Mouse (Mus musculus): ENCODE measurements around the gene Hoxc13.

The Hoxc13 gene

DNA sequence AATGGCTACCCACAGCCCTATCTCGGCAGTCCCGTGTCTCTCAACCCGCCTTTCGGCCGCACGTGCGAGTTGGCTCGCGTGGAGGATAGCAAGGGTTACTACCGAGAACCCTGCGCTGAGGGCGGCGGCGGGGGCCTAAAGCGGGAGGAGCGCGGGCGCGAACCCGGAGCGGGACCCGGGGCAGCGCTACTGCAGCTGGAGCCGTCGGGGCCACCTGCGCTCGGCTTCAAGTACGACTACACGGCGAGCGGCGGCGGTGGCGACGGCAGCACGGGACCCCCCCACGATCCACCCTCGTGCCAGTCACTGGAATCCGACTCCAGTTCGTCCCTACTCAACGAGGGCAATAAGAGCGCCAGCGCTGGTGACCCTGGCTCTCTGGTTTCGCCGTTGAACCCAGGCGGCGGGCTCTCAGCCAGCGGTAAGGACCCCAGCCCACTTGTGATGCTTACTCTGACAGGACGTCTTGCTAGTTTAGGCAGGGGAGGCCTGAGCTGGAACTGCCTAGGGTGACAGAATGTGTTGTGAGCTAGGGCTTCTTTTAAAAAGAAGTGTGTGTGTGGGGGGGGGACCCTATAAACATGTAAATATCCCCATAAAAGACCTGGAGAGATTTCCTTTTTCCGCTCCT is 16.2 kb downstream of the Hoxc13 start:
- no peak for DNase-seq

- no peak for DNase-seq
These were observed 18.6 kb downstream of the Hoxc13 start for GRCm38 (mm10) chr15:102939256-102940155.

DNA sequence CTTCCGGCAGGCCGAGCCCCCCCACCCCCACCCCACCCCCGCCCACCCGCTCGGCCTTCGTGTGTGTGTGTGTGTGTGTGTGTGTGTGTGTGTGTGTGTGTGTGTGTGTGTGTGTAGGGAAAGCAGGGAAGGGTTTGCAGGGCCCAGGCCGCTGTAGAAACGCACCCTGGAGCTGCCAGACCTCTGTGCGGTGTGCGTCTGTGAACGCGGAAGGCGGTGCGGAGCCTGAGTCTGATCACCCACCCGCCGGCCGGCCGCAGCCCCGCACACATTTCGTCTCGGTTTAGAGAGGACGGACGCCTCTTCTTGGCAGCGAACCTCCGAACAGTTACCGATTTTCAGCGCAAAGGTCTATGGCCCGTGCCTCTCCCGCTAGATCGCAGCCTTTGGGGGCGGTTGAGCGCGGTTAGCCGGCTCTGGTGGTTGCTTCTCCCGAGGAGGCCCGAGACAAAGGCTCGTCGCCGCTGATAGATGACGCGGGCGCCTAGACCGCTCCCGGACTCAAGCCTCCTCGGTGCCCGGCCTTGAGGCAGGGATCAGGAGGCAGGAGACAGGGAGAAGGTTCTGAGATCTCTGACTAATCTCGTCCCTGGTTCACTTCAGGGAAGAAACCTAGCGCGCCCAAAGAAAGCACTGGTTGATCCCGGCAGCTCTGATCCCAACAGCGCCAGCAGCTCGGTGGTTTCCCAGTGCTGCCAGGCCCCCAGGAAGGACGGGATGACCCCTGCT is 22.0 kb downstream of the Hoxc13 start:
- DNase-seq: no peak

DNA sequence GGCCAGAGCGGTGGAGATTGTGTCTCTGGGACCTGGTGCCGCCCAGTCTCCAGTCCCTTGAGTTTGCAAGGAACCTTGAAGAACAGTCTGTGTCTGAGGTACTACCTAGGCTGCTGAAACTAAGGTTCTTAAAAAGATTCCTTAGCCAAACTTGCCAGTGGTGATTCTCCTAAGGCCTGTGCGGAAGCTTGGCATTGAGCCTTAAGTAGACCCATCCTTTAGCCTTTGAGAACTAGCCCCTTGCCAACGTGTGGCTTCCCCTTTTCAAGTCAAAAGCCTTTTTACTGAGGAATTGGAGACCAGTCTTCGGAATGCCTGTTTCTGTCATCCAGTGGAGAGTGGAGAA is 22.5 kb downstream of the Hoxc13 start:
- DNase-seq: no peak

DNA sequence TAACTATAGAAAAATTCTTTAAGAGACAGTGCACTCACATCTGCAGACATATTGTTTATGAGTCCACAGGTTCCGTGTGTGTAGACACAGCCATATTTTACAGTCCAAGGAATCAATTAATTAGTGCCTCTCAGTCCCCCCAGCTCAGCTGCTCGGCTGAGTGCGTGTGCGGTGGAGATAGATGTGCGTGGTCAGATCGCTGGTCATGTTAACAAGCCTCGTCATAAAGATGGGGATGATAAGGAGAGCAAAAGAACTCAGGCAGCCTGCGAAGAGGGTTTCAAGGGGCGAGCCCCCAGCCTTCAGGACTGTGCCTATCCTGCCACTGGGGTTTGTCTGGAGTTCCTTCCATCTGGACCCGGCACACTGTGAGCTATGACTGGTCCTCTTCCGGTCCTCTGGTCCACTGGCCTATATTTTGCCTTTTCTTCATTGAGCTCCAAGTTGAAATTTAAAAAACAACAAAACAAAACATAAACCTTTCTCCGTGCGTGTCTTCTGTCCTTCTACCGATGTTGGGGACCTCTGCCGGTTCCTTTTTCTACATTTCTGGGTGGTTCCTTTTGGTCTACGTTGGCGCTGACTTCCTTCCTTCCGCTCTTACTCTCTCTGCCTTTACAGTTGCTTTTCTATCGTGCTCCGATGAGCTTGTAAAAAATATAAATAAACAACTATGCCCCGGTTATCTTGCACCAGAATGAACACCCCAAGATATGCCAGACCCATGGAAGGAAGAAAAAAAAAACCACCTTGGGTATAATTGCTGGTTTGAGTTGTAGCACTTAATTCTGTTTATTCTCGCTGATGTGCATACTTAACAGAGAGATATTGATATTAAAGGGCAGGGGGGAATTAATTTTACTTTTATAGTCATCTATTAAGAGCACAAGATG is 24.5 kb downstream of the Hoxc13 start:
- DNase-seq: no peak

DNA sequence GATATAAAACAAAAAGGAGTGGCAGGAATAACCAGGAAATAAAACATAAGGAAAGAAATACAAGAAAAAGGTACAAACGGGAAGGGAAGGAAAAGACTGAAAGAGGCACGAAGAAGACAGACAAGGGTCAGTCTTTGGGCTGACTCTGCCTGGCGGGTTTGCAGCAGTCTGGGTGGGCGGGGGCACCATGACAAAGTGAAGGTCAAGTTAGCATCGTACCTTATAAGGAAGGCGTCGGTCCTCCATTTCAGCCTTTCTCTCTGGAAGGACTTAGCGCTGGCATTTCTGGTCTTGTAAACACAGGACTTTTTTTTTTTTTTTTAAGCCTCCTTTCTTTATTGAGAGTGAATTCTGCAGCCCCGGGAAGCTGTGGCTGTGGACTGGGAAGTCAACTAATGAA is 26.4 kb downstream of the Hoxc13 start:
- no peak for DNase-seq

GRCm38 (mm10) chr15:102948842-102949241 is 27.9 kb downstream of the Hoxc13 start:
- DNase-seq: peak; percentile 39 to 50

- no peak for DNase-seq
These were observed 28.8 kb downstream of the Hoxc13 start for GRCm38 (mm10) chr15:102949696-102950095.

- no peak for DNase-seq
These were observed 30.0 kb downstream of the Hoxc13 start for GRCm38 (mm10) chr15:102950877-102951276.

GRCm38 (mm10) chr15:102953561-102953960 is 32.7 kb downstream of the Hoxc13 start:
- DNase-seq: no peak

DNA sequence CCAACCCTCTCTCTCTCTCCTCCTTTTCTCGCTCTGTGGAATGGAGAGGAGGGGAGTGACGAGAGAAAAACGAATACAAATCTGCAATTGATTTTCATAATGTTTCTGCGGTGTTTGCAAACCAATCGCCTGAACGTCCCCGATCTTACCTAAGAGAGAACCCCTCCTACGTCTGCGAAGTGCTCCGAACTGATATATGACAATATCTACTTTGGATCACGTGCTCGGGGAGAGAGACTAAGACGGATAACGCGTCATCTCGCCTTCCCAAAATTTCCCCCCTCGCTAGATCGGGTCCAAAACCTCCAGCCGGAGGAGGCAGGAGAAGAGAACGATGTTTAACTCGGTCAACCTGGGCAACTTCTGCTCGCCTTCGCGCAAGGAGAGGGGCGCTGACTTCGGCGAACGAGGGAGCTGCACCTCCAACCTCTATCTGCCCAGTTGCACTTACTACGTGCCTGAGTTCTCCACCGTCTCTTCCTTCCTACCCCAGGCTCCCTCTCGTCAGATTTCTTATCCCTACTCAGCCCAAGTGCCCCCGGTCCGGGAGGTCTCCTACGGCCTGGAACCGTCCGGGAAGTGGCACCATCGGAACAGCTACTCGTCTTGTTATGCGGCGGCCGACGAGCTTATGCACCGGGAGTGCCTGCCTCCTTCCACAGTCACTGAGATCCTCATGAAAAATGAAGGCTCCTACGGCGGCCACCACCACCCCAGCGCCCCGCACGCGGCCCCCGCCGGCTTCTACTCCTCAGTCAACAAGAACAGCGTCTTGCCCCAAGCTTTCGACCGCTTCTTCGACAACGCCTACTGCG is 33.5 kb downstream of the Hoxc13 start, which contains the start of gene Hoxc11:
TSS of gene Hoxc11 (plus strand) at position 236 of the 815 bp plus-strand sequence.
- no peak for DNase-seq

DNA sequence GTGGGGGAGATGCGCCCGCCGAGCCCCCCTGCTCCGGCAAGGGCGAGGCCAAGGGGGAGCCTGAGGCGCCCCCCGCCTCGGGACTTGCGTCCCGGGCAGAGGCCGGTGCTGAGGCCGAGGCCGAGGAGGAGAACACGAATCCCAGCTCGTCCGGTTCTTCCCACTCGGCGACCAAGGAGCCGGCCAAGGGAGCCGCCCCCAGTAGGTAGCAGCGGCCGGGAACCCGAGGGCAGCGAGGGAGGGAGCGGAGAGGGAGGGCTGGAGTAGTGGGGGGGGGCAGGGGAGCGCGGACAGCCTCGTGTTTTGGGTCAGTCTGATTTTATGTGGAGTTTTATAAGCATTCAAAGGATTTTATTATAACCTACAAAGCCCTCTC is 34.1 kb downstream of the Hoxc13 start:
- no peak for DNase-seq

DNA sequence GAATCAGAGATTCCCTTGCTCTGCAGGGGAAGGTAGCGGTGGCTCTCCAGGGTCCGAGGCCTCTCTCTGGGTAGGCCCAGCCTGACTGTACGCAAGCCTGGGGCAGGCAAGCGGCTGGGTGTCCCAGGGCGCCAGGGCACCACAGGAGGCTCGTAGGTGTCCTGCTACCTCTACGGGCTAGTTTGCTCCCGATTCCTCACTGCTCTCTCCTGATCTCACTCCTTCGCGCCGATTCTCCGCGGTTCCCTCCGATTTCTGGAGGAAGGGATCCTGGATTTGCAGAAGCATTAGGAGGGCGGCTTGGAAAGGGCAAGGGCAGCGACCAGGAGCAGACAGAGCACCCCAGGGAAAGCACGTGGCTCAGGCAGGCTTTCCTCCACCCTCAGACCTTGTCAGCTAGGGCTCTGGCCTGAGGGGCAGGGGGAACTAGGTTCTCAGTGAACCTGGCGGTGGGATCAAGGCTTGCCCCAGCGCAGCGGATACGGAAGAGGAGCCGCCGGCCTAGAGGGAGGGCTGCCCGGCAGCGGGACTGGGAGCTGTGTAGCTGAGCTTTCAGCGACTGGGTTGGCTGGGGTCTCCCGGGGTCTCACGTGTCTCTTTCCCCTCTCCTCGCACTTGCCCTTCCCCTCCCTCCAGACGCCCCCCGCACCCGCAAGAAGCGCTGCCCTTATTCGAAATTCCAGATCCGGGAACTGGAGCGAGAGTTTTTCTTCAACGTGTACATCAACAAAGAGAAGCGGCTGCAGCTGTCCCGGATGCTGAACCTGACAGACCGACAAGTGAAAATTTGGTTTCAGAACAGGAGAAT is 35.1 kb downstream of the Hoxc13 start:
- no peak for DNase-seq

DNA sequence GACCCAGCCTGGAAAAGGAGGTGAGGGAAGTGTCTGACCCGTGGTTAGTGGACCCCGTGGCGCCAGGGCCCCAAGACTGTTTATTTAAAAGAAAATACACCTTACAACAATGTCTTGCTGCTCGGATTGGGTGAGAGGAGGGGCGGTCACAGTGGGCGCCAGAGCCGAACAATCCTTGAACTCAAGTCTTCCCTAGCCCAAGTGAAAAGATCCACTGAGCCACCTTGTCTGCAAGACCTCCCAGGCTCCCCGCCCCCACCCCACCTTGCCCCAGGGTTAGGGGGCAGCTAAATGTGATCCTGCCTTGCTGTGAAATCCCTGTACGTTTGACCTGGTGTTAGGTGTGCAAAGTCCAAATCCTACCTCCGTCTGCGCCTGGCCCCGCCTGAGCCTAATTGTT is 36.0 kb downstream of the Hoxc13 start:
- DNase-seq: no peak

DNA sequence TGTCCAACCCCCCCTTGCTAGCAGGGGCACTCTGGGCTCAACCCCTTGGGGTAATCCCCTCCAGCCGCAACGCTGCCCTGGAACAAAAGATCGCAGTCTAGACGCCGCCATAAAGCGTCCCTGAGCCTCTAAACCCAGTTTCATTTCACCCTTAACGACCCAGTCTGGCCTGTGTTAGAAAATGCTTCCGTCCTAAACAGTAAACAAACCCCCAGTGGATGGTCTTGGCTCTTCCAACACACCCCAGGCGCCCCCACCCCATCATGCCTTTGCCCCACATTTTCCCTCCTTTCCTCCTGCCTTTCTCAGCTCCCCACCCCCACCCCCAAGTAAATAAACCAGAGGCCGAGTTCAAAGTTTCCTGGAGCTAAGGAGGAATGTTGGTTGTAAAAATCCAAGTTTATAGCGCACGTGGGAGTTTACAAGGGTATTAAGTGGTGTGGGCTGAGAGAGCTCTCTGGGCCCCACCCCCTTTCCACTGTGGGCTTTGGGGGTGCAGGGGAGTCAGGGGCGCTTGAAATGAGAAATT is 38.8 kb downstream of the Hoxc13 start:
- no peak for DNase-seq

- no peak for DNase-seq
These were observed 40.8 kb downstream of the Hoxc13 start for GRCm38 (mm10) chr15:102961728-102962127.

DNA sequence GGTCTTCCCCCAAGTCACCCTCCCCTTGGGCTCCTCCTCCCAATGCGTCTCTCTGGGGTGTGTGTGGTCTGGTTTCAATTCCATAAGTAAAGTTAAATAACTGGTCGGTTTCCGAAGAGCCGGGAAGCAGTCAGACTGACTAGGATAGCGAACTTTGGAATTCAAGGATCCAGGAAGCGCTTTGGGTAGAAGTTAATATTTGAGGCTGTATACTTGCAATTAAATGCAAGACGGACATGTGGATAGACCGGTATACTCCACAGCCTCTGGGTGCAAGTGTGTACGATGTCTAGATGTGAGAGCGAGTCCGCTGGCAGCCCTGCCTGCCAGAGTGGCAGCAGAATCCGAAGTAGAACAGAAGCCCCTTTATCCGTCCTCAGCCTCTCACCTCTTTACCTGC is 41.6 kb downstream of the Hoxc13 start:
- DNase-seq: no peak

DNA sequence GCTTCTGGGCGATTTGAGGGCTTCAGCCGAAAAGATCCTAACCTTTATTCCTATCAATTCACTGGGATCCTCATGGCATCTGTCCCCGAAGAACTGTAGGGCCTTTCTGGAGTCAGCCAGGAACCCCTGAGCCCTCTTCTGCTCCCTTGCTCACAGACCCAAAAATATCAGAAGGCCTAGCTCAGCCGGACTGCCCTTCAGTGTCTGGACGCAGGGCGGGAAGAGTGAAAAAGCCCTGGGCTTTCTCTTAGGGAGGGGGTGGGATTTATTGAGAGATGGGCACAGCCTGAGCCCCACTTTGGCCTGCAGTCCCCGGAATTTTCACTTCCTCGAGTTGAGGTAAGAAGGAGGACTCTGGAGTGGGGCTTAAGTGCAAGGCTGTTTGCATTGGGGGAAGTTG is 42.4 kb downstream of the Hoxc13 start:
- no peak for DNase-seq

DNA sequence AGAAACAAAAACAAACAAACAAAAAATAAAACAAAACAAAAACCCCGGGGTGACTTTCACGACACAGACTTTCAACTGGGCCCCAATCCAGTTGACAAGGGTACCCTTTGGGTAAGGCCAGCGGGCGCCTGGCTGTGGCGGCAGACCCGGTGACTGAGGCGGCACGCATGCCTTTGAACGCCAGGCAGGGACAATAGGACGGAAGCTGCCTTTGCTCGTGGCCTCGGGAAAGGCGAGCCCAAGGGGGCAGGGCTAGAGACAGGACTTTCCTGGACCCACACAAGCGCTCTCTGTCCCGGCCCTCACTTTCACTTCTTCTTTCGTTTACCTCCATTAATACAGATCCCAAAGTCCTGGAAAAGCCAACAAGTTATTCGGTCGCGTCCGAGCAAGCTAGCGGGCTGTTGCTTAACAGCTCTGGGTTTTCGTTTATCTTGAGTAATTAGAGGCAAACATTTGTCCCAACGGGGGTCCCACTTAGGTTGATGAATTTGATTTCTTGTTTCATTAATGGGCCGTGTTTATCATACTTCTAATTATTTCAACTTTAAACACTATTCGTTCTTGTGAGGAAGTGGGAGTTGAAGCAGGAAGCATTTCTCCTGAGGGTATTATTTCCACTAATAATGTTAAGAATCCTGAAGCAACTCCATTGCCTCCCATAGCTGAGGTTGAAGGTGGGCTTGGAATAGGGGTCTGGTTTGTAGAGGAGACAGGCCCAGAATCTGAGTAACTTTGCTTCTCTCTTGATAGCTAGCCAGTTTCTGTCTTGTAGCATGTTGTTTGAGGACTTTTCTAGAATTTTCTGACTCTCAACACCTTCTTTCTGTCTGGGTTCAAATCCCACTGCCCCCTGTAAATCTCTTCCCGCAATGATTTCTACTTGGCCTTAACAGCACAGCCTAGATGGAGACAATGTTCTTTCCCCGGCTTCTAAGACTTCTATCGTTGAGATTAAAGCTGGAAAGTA is 43.1 kb downstream of the Hoxc13 start:
- DNase-seq: no peak

Measured in cerebellum, postnatal 14 days (tissue).